Mouse (Mus musculus) adrenal gland, postnatal 25 days (tissue): ENCODE data around the gene Gm49383. TPM values are rescaled to one million over a fixed set of nuclear protein-coding genes. Genes with fewer than 3 reads are reported as not detected.
A peak's percentile ranks its signal among the peaks of the same experiment; 100 is the strongest.
"Not testable (repeated sequence)": the region's sequence is repeated elsewhere in the genome, so short reads cannot be mapped to it uniquely, and the experiment has no call there.

Experiments used
- DNase-seq: peaks from one replicate; pipeline ENCODE4 v3.0.0; 2021; ENCODE audit warnings: mixed read lengths
- total RNA-seq: library from RNA; stranded (reverse); gene quantifications from 2 replicates; pipeline ENCODE4 v1.2.3, GENCODE M21; 2021

Gene Gm49383
- total RNA-seq, 1 experiment from 2014 or later: 6.8 TPM

GRCm38 (mm10) chr12:69198985-69199384 lies 2.1 kb upstream of the Gm49383 start:
- DNase-seq: no peak

- peak; percentile 81 for DNase-seq
Observed at GRCm38 (mm10) chr12:69198164-69198535, 1.2 kb upstream of the Gm49383 start, which contains the start of gene Dnaaf2. TSS of gene Dnaaf2 (minus strand) at chr12:69198429.

GRCm38 (mm10) chr12:69197378-69198163 lies 667 bp upstream of the Gm49383 start:
- peak; percentile 66 for DNase-seq

- no peak for DNase-seq
Observed at GRCm38 (mm10) chr12:69192637-69193036, 4.3 kb downstream of the Gm49383 start.

- no peak for DNase-seq
Observed at GRCm38 (mm10) chr12:69191396-69191795, 5.5 kb downstream of the Gm49383 start.

- no peak for DNase-seq
Observed at GRCm38 (mm10) chr12:69190522-69190921, 6.4 kb downstream of the Gm49383 start.

GRCm38 (mm10) chr12:69190074-69190473 lies 6.8 kb downstream of the Gm49383 start:
- DNase-seq: no peak

- no peak for DNase-seq
Observed at GRCm38 (mm10) chr12:69186811-69187471, 10.0 kb downstream of the Gm49383 start.

- DNase-seq: no peak
Observed at GRCm38 (mm10) chr12:69185371-69185770, 11.5 kb downstream of the Gm49383 start.

- peak; percentile 64 for DNase-seq
Observed at GRCm38 (mm10) chr12:69184342-69185295, 12.3 kb downstream of the Gm49383 start.

GRCm38 (mm10) chr12:69183583-69184308 lies 13.2 kb downstream of the Gm49383 start, which contains the start of the genes Rpl36al and Mgat2:
TSS of gene Rpl36al (minus strand) at chr12:69184083.
TSS of gene Mgat2 (plus strand) at chr12:69184157.
- peak; percentile 100 for DNase-seq

- no peak for DNase-seq
Observed at GRCm38 (mm10) chr12:69181800-69182199, 15.1 kb downstream of the Gm49383 start.

- no peak for DNase-seq
Observed at GRCm38 (mm10) chr12:69179371-69179770, 17.5 kb downstream of the Gm49383 start.

- DNase-seq: no peak
Observed at GRCm38 (mm10) chr12:69177526-69177925, 19.4 kb downstream of the Gm49383 start.

GRCm38 (mm10) chr12:69175975-69176374 lies 20.9 kb downstream of the Gm49383 start:
- DNase-seq: no peak

- DNase-seq: no peak
Observed at GRCm38 (mm10) chr12:69171307-69171706, 25.6 kb downstream of the Gm49383 start.

- peak; percentile 81 for DNase-seq
Observed at GRCm38 (mm10) chr12:69168461-69169106, 28.3 kb downstream of the Gm49383 start, which contains the start of gene Lrr1. TSS of gene Lrr1 (plus strand) at chr12:69168814.

GRCm38 (mm10) chr12:69167656-69168460 lies 29.0 kb downstream of the Gm49383 start:
- DNase-seq: no peak

- not testable (repeated sequence) for DNase-seq
Observed at GRCm38 (mm10) chr12:69166861-69167581, 29.9 kb downstream of the Gm49383 start.
